Mouse (Mus musculus) left cerebral cortex, postnatal 4 days (tissue): ENCODE data around the gene Rabep1. TPM values are rescaled to one million over a fixed set of nuclear protein-coding genes. Genes with fewer than 3 reads are reported as not detected.
A peak's percentile ranks its signal among the peaks of the same experiment; 100 is the strongest.
"Not testable (repeated sequence)": the region's sequence is repeated elsewhere in the genome, so short reads cannot be mapped to it uniquely, and the experiment has no call there.

Experiments
- DNase-seq: peaks from one replicate; pipeline ENCODE4 v3.0.0-alpha.2; 2022
- intact Hi-C: fragments of 180-260 bp; cut with DNase I; formaldehyde crosslinking; loops from one replicate; pipeline ENCODE4 v1.15.1; 2025
- total RNA-seq, 2 experiments: library from RNA; stranded (reverse); gene quantifications; 2 replicates each; pipeline ENCODE4 v1.2.3; 2021

The Rabep1 gene
- total RNA-seq, 2 experiments from 2014 or later = 126 TPM

DNA sequence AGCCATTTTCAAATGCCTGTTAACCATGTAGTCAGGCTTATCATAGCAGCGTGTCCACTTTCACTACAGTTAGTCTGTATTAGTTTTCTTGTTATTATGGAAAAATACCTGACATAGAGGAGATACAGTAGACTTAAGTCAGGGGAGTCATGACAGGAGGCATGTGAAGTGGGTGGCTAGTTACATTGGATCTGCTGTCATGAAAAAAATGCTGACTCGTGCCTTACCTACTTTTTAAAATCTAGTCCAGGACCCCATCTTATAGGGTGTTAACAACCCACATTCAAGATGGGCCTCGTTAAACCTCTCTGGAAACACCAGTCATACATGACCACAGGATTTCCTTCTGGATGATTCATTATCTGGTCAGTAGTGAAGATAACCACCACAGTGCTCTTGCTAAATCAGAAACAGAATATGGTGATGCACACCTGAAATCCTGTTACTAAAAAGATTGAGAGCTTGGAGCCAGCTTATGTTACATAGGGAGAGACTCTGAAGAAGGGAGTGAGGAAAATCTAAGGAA is 38.4 kb downstream of the Rabep1 start:
- intact Hi-C loops = no loop called here

DNA sequence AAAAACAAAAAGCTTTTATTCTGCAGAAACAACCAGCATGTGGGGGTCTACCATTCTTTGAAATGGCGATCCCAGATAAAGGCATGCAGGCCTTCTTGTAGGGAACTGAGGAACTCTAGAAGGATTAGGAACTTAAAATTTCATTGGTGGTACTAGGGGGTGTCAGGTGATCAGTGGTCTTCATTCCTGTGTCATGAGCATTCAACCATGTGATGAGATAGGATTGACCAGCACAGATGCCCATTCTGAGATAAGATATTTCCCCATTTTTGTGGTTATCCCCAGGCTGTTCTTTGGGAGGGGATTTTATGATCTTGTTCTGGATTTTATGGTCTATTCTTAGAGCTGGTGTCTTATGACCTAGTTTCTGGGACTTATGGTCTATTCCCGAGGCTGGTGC is 46.1 kb downstream of the Rabep1 start:
- intact Hi-C loops = no loop called here
- DNase-seq = no peak

More for the DNA sequence above, 38.4 kb downstream of the Rabep1 start:
- DNase-seq = no peak

DNA sequence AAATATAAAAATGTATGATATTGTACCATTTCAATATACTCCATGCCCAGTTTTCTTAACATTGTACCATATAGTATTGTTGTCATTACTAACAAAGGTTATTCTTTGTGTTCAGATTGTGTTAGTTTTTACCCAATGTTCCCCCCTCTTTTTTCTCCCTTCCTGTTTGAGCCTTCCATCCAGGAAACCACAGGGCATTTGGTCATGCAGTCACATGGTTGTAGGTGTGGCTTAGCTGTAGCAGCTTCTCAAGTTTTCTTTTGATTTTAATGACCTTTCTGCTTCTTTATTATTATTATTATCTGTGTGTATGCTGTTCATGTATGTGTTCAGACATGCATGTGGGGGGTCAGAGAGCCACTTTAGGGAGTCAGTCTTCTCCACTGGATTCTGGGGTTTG is 47.0 kb downstream of the Rabep1 start:
- intact Hi-C loops = no loop called here

DNA sequence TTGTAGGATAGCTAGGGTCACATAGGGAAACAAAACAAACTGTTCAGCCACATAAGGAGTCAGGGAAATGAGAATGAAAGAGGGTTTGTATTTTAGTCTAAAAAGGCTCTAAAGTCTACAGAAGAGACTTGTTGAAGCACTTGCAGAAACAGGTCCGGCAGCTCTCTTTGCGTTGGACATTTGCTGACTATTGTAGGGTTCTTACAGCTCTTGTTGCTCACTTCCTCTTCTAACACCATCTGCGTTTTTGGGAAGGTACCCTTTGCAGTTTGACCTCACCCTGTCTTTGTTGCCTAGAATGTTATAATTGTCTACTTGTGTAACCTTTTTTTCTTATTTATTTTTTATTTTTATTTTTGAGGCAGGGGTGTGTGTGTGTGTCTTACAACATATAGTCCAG is 53.1 kb downstream of the Rabep1 start:
- DNase-seq = no peak
- intact Hi-C loops = no loop called here

More for the DNA sequence above, 47.0 kb downstream of the Rabep1 start:
- no peak for DNase-seq

DNA sequence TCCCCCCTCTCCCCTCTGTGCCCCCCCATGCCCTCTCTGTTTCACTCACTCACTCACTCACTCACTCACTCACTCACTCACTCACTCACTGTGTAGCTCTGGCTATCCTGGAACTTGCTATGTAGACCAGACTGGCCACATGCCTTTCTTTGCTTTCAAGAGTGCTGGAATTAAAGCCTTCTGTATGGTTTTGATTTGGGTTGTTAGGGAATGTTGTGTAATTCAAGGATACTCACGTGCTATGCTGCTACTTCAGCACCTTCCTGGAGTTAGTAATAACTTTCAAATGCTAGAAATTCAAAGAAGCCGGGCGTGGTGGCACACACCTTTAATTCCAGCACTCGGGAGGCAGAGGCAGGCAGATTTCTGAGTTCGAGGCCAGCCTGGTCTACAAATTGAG is 53.6 kb downstream of the Rabep1 start:
- intact Hi-C loops, DNase-seq: not testable (repeated sequence)

DNA sequence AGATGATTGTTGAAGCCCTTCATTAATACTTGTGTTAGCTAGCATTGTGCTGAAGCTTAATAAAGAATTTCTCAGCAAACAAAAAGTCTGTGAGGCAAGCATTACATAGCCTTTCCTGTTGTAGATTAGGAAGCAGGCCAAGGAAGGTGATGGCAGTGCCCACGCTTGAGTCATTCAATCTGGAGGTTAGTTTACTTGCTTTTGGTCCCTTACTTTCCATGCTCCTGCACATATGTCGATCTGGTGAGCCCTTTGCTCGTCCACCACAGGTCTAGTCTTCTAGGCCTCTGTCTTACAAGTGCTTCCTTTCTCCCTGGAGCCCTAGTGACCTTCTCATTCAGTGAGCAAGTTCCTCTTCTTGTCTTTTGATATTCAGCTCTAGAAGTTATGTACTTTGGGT is 62.1 kb downstream of the Rabep1 start:
- intact Hi-C loops = no loop called here
- DNase-seq = no peak

DNA sequence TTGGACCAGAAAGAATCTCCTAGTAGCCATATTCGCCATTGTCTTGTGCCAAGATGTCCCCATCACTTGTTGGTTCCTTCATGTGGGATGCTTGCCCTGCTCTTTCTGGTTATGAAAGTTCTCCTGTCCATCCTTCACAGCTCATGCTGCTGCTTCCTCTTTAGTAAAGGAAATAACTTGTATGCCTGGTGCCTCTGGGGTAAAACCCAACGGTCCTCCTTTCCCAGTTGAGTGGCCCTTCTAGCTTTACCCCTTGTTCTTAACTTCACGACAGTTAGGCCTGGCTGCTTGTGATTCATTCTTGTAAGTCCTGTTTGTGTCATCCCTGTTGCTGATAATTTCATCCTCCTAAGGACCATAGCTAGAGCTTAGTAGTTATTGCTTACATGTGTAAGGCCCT is 66.7 kb downstream of the Rabep1 start:
- intact Hi-C loops = no loop called here
- DNase-seq = no peak

DNA sequence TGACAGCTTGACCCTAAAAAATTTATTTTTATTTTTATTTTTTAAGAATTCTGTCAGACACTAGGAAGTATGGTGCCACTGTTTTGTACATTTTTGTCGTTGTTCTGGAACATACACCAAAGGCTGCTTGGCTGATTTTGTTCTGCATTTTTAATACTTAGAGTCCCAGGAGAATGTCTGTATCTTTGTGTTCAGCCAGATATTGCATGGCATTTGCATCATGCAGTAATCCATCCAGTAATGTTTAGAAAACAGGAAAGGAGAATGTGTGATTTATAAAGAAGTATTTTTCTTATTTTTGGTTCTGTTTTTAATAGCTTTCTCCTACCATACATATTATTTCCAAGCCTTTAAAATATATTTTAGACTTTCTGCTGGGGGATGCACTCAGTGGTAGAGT is 67.3 kb downstream of the Rabep1 start:
- no peak for DNase-seq
- intact Hi-C loops = no loop called here

DNA sequence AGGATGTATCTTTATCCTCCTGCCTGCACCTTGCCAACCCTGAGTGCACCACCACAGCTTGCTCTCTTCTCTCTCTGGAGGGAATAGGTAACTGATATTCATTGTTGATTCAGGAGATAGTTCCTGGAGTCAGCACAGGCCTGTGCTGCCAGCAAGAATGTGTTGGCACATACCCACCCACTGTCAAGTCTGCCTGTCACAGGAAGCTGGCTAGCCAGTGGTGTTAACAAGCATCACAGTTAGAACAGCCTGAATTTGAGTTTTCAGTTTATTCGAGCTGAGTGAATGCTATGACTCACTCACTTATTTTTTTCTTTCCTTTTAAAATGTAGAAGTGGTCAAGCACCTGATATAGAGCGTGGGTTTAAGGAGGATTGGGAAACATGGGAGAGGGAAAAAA is 73.3 kb downstream of the Rabep1 start:
- intact Hi-C loops = no loop called here
- DNase-seq = no peak

DNA sequence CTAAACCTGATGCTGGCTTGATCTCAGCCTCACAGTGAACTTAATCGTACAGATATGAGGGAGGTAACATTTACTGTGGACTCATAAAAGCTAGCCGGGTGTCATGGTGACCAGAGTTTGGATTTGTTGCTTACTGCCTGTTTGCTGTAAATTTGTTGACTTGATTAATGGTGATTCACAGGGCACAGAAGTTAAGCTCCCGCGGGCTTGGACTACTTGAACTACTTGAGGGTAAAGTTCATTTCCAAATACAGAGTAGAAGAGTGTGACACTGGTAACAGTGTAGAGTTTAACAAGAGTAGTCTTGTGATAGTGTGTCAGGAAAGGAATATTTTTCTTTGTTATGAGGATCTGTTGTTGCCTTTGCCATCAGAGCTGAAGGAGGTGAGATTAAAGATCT is 74.9 kb downstream of the Rabep1 start:
- DNase-seq = no peak
- intact Hi-C loops = no loop called here

DNA sequence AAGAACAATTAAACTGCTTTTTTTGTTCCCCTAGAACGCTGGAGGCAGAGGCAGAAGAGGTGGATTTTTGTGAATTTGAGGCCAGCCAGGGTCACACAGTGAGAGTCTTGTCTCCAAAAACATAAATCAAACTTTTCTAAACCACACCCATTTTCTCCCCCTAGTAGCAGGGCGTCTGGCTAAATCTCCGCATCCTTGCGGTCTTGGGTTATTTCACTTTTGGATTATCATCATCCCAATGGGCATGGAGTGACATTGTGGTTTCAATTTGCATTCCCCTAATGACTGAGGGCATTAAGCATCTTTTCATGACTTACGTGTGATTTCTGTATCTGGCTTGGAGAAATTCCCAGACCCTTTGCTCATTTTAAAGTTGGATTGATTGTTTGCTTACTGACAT is 86.9 kb downstream of the Rabep1 start:
- no peak for DNase-seq
- intact Hi-C loops = no loop called here

DNA sequence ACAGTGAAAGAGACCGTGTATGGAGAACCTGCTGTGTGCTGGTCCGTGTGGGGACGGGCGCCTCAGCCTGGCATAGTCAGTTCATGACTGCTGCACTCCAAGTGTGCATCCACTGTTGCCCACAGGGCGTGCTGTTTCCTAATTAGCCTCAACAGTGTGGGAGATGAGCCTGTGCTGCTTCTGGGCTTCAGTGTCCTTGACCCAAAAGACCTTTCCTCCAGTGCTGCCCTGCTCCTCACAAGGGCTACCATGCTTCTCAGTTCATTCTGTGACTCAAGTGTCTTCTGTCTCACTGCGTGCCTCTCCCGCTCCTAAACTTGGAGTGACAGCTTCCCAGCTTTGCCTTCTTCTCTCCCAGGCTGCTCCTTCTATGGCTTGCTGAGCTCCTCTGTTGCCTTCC is 90.7 kb downstream of the Rabep1 start:
- peak; percentile 1 for DNase-seq
- intact Hi-C loops = no loop called here

DNA sequence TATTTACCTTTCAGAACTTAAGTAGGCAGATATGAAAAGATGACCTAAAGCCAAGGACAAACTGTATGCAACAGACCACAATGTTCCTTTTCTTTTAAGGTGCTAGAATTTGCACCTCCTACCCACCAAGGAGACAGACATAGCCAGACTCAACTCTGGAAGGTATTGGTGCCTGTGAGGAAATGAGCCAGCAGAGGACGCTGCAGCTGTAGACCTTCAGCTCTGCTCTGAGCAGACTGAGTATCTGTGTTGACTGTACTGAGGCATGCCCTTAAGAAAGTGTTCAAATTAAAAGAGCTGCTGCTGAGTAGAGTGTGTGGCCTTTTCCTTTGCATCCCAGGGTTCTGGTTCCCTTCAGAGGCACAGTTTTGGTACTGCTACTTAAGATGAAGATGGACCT is 98.0 kb downstream of the Rabep1 start:
- intact Hi-C loops = no loop called here
- DNase-seq = no peak

DNA sequence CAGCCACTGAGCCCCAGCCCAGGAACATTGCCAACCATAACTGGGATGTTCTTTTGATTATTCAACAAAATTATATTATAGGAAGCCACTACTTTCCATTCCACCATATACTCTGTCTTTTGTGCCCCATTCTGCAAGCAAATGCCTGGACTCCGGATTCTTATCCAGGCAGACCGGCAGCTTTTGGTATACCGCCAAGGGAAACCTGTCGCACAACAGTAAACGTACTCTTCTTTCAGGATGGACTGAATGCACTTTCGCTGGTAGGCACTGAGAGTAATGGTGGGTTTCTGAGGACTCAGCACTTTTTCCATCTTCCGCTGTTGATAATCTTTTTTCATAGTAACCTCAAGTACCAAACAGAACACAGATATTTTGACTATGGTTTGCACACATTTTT is 99.1 kb downstream of the Rabep1 start:
- peak; percentile 11 for DNase-seq
- intact Hi-C loops = no loop called here

DNA sequence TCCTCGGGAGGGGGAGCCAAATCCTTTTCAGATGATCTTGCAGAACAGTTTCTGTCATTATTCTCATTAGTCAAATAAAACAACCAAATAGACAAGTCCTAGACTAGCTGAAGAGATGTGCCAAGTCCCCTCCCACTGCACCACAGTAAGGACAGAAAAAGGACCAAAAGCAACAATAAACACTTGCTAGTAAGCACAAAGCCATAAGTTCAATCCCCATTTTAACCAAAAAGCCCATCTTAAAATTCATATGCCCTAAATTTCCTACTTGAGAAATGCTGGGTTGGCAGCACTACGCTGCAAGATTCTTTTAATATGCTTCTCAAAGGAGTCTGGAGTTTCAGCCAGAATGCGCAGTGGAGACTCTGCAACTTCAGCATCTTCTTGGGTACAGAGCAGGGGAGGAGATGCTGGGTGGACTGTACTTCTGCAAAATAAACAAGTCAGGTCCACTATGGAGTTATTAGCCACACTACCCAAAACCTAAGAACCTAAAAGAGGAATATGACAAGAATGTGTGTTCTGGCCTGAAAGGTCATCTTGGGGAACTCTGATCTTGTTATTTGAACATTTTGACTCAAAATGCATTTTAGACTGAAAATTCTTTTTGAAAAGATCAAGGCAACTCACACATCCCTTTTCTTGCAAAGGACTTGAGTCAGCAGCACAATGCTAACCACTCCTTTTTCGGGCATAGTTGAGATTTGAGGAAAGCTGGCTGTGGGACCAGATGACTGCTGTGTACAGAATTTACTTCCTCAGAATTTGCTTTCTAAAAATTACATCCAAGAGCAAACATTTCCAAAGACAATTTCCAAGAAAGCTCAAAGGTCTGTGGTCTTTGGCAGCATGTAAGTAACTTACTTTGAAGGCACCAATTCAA is 100.6 kb downstream of the Rabep1 start:
- no peak for DNase-seq

DNA sequence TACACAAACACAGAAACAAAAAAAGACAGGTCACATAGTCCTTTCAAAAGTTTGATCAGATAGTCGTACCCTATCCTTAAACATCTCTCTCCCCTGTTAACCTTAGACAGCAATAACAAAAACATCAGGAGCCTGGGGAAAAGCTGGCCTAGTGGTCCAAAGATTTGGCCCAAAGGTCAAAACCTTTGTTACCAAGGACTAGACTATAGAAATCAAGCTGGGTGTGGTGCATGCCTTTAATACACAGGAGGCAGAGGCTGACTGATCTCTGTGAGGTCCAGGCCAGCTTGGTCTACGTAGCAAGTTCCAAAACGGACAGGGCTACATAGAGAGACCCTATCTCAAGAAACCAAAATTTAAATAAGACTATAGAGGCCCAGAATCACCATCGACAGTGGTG is 110.1 kb downstream of the Rabep1 start:
- DNase-seq = no peak
- intact Hi-C loops = no loop called here

More for the DNA sequence above, 100.6 kb downstream of the Rabep1 start:
- intact Hi-C loops = no loop called here

DNA sequence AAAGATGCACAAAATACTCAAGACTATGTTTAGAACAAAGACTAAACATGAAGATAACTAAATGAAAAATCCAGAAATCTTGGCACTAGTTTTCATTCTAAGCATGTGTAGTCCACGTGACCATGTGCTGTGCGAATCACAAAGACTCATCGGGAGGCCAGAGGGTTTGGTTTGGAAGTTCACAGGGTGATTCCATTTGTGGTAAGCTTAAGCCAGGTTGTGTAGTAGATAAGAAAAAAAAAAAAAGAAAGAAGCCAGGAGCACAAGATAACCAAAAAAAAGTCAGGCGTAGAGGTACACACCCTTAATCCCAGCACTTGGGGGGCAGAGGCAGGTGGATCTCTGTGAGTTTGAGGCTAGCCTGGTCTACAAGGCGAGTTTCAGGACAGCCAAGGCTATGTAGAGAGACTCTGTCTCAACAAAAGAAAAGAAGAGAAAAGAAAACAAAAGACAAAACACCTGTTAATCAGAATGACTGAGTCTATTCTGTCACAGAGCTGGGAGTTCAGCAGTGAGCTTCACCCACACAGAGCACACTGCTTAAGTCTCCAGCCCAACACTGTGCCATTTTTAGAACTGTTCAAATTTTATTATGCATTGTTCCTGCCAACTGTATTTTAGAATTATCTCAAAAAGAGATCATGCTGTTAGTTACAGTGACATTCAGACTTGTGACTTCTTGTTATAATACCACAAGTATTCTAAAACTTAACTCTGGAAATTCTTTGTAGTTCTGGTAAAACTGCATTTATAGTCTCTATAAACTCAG is 116.4 kb downstream of the Rabep1 start:
- intact Hi-C loops = no loop called here
- no peak for DNase-seq

DNA sequence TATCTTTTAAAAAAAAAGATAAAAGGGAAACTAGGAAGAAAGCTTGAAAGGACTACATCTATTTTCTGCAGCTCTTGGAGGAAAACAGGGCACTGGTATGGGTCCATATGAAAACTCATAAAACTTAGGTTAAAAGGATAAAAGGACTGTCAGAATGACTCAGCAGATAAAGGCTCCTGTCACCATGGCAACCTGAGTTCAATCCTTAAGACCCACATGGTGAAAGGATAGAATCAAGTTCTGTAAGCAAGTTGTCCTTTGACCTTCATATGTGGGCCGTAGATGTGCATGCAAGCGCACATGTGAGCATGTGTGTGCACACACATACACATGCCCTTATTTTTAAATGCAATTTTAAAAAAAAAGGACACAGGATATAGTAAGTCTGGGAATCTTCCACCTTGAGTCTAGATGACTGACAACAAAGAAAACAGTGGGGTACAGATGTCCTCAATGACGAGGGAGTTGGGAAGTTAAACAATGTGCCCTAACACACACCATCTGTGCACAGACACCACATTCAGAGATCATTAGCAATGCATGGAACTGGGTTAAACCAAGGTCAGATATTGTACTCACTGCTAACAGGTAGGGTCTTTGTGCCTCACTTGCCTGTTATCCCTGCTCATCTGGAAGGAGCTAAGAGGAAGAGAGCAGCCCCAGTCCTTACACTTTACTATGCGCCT is 119.8 kb downstream of the Rabep1 start:
- intact Hi-C loops = no loop called here

DNA sequence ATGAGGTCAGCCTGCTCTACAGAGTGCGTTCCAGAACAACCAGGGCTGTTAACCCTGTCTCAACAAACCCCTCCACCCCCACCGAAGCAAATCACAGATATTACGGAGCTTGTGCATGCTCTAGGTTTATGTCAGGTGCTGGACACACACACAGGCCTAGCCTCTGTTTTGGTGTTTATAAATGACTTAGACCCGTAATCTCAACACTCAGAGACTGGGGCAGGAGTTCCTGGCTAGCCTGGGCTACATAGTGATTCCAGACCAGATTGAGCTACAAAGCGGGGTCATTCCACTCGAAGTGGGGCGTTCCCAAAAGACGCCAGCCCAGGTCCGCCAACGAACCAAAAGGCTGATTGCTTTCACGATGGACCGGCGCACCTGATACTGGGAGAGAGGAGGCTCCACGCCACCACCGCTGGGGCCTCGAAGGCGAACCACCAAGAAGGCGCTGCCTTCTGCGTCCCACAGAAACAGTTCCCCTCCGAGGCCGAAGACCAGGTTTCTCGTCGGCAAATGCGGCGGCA is 124.8 kb downstream of the Rabep1 start:
- DNase-seq = no peak
- intact Hi-C loops = no loop called here

More for the DNA sequence above, 119.8 kb downstream of the Rabep1 start:
- no peak for DNase-seq

DNA sequence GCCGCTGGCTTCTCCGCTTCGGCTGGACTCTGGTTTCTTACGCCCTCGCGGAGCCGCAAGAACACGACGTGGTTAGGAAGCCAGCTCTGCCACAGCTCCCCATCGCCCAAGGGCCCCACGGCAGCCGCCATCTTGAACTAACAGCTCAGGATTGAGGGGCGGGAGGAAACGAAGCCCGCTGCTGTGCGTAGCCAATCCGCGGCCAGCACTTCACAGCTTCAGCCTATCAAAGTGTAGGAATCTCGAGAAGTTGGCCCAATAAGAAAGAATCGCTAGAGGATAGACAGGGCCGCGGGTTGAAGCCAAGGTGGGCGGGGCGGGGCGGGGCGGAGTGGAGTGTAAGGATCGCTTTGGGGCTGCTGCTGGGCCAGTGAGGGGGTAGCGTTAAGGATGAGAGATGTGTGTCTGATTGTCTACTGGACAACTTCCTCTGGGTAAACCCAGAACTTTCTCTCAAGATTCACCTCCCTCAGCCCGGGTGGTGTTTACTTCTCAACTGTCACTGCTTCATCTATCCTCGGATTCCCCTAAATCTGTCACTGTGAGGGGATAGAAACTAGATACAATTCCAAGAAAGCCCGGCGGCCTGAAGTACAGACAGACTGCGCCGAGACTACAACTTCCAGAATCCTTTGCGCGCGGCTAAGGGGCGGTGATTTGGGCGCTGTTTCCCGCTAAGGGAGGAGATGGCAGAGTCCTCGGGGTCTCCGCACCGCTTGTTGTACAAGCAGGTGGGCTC is 125.4 kb downstream of the Rabep1 start, which contains the start of the genes Nup88 and Rpain:
TSS of gene Nup88 (minus strand) at position 153 of the 739 bp plus-strand sequence.
TSS of gene Rpain (plus strand) at position 393 of the 739 bp plus-strand sequence.
- intact Hi-C loops = no loop called here

More for the DNA sequence above, 125.4 kb downstream of the Rabep1 start, which contains the start of the genes Nup88 and Rpain:
- peak; percentile 94 for DNase-seq
